Mouse (Mus musculus) ES-E14 (cell line): ENCODE measurements at regions not wholly inside any gene's neighbourhood (a gene's known extent, or its start where the extent isn't known, plus 50 kb on each side); places are given as distances from the start of the nearest gene placed in this dataset.

Experiments used
- DNase-seq: peaks from one replicate; pipeline ENCODE4 v3.0.0-alpha.2; 2013; ENCODE audit warnings: low read depth, low spot score
- H3K27ac ChIP-seq: 2 replicates; pipeline ENCODE4 v1.5.1; 2012; ENCODE audit warnings: low read depth, mild to moderate bottlenecking, low read length, moderate library complexity, mixed read lengths; ENCODE audit not compliant: poor library complexity, insufficient read depth, severe bottlenecking
- H3K36me3 ChIP-seq: 2 replicates; pipeline ENCODE4 v1.6.1; 2012; ENCODE audit warnings: mild to moderate bottlenecking, low read length, moderate library complexity, mixed read lengths; ENCODE audit not compliant: control insufficient read depth, poor library complexity, insufficient read depth, severe bottlenecking
- H3K4me1 ChIP-seq, 2 experiments: fragments of 150-350 bp in 1 of 2; sonication (generic) in 1 of 2; 2 replicates each; pipeline ENCODE4 v1.6.1; 2012; ENCODE audit warnings: low read length in 2 of 2, mild to moderate bottlenecking in 1 of 2, mixed read lengths in 1 of 2; ENCODE audit not compliant: control insufficient read depth in 2 of 2, insufficient read depth in 2 of 2, poor library complexity in 1 of 2
- H3K4me3 ChIP-seq, 2 experiments: fragments of 150-350 bp in 1 of 2; sonication (generic) in 1 of 2; 2 replicates each; pipeline ENCODE4 v1.5.1; 2012; ENCODE audit warnings: low read length in 2 of 2, low read depth in 1 of 2, mild to moderate bottlenecking in 1 of 2, mixed read lengths in 1 of 2; ENCODE audit not compliant: insufficient read depth in 1 of 2, poor library complexity in 1 of 2, severe bottlenecking in 1 of 2
- H3K9ac ChIP-seq: 2 replicates; pipeline ENCODE4 v1.6.1; 2012; ENCODE audit warnings: low read depth, mild to moderate bottlenecking, low read length, mixed read lengths; ENCODE audit not compliant: poor library complexity, insufficient read depth, severe bottlenecking
- H3K9me3 ChIP-seq: fragments of 150-350 bp; sonication (generic); 2 replicates; pipeline ENCODE4 v1.6.1; 2012; ENCODE audit warnings: low read depth, mild to moderate bottlenecking, low read length; ENCODE audit not compliant: control insufficient read depth, insufficient read depth
- CHD2 ChIP-seq: IDR thresholded peaks from 2 replicates; pipeline ENCODE4 v1.6.1; 2014; ENCODE audit warnings: mild to moderate bottlenecking, low read depth, low read length, inconsistent platforms
- HCFC1 ChIP-seq: IDR thresholded peaks from 2 replicates; pipeline ENCODE4 v1.6.1; 2012; ENCODE audit warnings: low read length, inconsistent platforms, borderline replicate concordance; ENCODE audit not compliant: insufficient read depth
- MAFK ChIP-seq: IDR thresholded peaks from 2 replicates; pipeline ENCODE4 v1.6.1; 2014; ENCODE audit warnings: mild to moderate bottlenecking, low read depth, low read length, inconsistent platforms; ENCODE audit not compliant: insufficient read depth
- ZC3H11A ChIP-seq: IDR thresholded peaks from 2 replicates; pipeline ENCODE4 v1.6.1; 2012; ENCODE audit warnings: low read depth, mild to moderate bottlenecking, inconsistent platforms, low read length, borderline replicate concordance
- ZNF384 ChIP-seq: IDR thresholded peaks from 2 replicates; pipeline ENCODE4 v1.6.1; 2012; ENCODE audit warnings: low read depth, low read length, inconsistent platforms
- in situ Hi-C, 2 experiments: fragments of 600-800 bp; cut with MboI; formaldehyde crosslinking; loops; one replicate each; pipeline ENCODE4 v1.15.1; 2025; ENCODE audit warnings: low sequenced_read_pairs in 2 of 2, inconsistent platforms in 1 of 2; ENCODE audit not compliant: unreplicated experiment in 2 of 2

DNA sequence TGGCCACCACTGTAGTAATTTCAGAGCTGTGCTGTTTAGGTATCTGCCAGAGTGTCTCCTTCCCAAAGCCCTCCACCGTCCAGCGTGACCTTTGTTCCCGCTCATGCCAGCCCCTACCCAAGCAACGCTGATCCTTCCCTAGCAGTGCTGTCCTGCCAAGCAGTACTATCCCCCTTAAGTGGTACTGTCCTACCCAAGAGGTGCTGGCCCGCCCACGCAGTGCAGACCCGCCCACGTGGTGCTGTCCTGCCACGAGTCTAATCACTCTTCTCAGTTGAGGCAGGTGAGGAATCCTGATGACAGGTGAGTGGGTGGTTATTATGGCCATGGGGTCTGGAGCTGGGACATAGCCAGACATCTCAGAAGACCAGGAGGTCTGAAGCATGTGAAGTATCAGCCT lies 51.7 kb upstream of the Dgkg start:
- no peak overlapping the region for H3K27ac ChIP-seq
- no peaks in the 10 kb centered on the region for H3K4me1 ChIP-seq
- no peak for DNase-seq
- H3K9ac ChIP-seq = no peak overlapping the region
- in situ Hi-C loops = no loop called here
- H3K9me3 ChIP-seq = no peaks in the 10 kb centered on the region
- TF ChIP-seq HCFC1 (no peak), ZNF384 (no peak), MAFK (no peak), CHD2 (no peak), ZC3H11A (no peak)
- H3K4me3 ChIP-seq = no peak overlapping the region
- H3K36me3 ChIP-seq = no peaks in the 10 kb centered on the region
